Mouse (Mus musculus) mouse embryonic stem cell (cell line): Measurements from ENCODE around the gene Nek11.

Source experiments
- in situ Hi-C, 2 experiments: fragments of 300-500 bp; cut with MboI; formaldehyde crosslinking; loops; 1 replicate in 1 of 2; 3 replicates in 1 of 2; pipeline ENCODE4 v1.14.3; 2019 to 2020; ENCODE audit warnings: low sequenced_read_pairs in 2 of 2, low pct_unique_long_range_greater_than_20kb in 1 of 2, mixed read lengths in 1 of 2; ENCODE audit not compliant: unreplicated experiment in 1 of 2

The Nek11 gene

DNA sequence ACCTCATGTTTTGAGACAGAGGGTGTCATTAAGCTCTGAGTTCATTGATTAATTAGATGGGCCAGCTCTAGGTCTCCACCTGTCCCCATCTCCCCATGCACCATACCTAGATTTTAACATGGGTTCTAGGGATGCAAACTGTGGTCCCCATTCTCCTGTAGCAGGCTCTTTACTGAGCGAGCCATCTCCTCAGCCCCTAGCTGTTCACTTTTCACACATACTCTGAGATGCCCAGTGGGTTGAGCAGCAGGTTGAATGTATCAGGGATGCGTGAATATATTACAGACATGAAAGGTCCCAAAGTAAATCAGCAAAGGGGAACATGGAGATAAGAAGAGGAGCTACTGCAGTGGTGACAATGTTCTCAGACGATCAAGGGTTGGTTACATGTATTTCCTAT is 52.8 kb downstream of the Nek11 start:
- in situ Hi-C loops, result no loop called here

DNA sequence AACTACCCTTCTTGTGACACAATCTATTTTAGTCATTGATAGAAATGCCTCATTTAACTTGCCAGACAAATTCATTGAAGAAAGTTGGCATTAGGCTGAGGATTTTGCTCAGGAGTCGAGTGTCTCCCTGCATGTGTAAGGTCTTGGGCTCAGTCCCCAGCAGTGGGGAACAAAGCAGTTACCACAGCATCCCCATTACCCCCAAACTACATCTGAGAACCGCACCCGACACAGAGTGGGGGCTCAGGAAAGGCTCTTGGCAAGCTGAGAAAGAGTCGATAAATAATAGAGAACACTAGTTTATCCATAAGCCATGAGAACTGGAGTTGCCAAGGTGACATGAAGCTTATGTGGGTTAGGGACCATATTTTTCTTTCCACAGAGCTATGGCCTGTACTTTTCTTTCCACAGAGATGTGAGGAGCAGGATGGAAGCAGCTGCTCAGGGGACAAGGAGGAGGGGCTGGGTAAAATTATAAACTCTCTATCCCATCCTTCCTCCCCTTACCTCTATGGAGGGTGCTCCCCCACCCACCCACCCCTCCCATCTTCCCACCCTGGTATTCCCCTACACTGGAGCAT is 62.8 kb downstream of the Nek11 start:
- in situ Hi-C loops, result no loop called here

DNA sequence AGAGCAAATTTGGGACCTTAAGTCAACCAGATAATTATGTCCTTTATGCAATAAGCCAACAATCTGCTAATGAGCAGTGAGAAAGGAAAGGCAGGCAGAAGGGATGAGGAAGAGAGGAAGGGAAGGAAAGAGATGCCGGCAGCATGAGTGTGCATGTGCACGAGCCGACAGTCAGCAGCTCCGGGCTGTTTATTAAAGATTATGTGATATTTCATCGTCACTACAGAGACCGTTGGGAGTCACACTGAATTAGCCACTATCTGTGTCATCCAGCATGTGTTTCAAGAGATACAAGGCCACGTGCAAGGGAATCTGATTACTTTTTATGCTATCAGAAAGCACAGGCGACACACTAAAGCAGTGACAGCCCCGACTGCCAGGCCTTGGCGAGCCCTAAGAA is 73.5 kb downstream of the Nek11 start:
- in situ Hi-C loops, result no loop called here

DNA sequence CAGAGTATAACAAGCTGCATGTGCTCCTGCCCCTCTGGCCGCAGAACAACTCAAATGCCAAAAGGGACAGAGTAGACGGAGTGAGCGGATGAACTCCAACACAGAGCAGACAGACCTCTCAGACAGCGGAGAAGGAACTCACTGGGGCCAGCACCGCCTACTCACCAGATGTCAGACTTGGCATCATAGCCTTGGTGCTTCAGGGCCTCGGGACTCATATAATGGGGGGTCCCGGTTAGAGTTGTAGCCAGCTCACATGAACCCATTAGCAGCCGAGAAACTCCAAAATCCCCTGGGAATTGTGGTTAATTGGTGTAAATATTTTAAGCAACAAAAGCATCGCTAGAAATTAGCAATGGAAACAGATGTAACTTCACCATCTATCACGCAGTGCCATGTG is 82.1 kb downstream of the Nek11 start:
- in situ Hi-C loops, result no loop called here

DNA sequence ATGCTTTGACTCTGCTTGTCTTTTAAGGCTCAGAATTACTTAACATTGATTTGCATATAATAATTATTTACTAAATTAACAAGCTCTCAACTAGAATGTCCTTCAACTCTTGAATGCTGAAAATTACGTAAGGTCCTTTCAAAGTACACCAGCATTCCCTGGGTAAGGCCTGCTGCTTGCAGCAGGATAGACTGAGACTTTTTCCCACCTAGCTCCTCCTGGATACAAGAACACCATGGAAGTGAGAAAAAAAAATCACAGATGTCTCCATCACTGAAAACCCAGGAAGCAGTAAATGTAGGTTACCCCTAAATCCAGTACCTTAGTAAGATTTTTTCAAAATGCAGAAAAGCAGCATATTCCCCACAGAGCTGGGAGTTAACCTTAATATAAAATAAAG is 82.6 kb downstream of the Nek11 start:
- in situ Hi-C loops, result no loop called here

DNA sequence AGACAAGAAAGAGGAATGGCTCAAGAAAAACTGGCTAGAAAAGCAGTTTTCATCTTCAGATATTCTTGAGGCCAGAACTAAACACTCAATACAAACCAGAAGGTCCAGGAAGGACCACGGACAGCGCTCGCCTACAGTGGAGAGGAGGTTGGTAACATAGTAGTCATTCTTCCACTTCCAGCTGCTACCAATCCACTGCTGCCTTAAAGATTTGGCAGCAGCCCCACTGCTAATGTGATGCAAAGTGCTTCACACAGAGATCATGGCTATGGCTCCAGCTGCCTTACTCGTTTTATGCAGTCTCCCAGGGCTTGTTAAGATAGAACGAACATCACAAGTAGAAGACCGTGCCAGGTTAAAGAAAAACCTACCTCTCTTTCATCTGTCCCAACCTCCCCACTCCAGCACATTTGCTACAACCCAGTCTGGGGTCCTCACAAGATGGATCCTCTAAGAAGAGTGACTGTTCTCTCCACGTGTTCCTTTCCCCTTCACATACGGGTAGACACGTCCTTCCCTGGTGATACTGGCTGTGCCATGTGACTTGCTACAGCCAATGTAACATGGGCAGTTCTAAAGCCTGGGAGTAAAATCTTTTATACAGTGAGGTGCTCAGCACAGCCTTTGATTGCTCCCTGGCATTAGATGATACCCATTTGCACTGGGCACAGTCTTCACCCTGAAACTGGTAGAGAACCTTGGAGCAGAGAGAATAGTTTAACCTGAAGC is 85.6 kb downstream of the Nek11 start:
- in situ Hi-C loops, result no loop called here

DNA sequence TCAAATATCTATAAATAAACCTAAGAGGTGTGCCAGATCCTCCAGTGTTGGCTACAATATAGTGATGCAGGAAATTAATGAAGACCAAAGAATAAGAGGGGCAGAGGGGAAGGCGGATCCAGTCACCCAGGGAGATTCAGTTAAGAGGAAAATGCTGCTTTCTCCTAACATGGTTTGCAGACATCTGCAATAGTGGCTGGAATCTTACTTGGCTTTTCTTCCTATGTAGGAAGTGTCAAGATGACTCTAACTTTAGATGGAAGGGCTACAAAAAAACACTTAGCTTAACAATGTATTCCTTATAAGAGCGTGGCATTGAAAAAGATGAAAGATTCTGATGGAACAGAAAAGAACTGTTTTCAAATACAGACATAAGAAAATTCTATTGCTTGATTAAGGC is 89.3 kb downstream of the Nek11 start:
- in situ Hi-C loops, result no loop called here

DNA sequence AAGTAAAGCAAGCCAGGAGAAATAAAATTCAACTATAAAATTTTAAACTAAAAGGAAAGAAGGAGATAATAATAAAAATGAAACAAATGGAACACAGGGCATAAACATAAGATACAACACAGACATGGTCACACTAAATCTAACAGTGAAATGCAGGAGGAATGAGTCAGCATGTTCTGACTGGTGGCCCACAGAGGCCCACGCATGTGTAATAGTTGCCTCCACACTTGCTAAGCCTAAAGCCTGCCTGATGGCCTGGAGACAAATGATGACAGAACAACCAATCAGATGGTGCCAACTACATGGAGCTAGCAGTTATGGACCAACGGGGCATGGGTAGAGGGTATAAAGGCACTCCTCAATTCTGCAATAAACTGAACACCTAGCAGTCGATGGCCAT is 93.1 kb downstream of the Nek11 start:
- in situ Hi-C loops, result no loop called here

DNA sequence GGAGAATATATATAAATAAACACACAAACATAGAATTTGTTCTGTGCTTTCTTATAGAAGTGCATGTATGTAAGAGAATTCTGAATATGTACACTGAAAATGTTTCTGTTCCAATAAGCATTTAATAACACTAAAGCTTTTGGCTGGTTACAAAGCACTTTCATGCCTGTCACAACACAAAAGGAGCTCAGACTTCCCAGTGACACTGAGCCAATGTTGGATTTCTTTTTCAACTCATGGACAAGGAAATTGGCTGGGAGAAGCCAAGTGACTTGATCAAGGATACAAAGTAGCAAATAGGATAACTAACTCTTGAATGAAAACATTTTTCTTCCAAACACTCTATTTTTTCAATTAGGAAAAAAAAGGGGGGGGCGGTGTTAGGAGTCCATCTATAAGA is 93.9 kb downstream of the Nek11 start:
- in situ Hi-C loops, result no loop called here

DNA sequence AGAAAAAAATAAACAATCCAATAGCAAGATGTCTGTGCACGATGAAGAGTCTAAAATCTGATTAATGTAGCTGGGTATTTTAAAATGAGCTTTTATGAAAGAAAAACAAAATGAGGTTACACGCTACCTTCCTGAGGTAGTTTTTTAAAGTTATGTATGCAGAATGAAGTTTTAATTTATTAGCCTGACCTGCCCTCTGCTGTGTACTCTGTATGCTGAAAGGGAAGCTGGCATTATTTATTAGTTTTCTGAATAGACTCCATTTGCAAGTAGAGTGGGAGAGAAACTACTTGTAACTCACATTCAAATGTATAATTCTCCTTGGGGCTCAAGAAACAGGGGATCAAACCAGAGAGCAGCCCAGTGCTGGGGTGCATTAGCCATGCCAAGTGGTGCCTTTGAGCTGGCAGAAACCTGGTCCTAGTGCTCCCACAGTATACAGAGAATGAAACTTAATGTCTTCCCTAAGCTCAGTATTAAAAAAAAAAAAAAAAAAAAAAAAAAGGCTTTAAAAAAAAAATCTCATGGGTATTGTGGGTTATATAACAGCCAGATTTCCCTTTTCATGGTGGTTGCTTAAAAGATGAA is 94.5 kb downstream of the Nek11 start:
- in situ Hi-C loops, result no loop called here

DNA sequence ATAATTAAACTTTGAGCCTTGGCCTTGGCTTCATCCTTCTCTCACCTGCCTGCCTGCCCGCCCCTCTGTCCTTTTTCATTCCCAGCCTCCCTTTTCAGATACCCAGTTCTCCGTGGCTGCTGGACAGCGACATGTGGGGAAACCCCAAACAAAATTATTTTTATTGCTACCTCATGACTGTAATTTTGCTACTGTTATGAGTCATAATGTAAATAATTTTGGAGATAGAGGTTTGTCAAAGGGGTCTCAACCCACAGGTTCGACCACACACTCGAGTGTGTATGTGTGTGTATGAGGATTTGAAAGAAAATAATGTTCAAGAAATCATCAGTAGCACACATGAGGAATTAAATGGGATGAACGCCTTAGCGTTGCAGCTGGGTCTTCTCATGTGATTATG is 110.7 kb downstream of the Nek11 start:
- in situ Hi-C loops, result no loop called here

DNA sequence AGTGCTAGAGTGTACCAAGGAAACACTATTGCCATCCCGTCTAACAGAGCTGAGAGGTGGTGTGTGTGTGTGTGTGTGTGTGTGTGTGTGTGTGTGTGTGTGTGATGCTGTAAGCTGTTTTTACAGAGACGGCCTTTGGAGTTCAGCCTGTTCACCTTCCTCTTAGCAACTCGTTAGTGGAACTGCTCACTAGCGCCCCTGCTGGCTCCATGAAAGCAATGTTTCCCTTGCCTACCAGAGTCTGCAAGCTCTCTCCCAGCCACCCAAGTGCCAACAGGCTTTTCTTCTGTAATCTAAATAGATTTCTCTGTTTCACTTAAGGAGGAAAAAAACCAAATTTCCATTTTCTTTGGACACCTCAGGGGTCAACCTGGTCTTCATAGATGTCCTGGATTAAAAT is 112.6 kb downstream of the Nek11 start:
- in situ Hi-C loops, result no loop called here

DNA sequence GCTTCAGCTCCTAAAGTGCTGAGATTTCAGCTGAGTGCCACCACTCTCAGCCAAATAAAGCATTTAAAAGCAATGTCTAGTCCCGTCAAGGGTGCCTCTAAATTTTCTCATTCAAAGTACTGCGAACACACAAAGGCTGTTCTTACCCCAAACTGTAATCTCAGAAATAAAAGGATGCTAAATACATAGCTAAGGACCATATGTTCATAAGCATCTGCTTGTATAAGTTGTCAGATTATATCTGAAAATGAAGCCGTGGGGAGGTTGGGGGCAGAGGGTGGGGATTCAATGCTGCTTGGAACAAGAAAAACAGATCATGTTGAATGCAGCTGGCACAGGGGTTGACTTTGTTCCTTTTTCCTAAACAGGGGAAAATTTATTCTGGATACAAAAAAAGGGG is 120.4 kb downstream of the Nek11 start:
- in situ Hi-C loops, result no loop called here

DNA sequence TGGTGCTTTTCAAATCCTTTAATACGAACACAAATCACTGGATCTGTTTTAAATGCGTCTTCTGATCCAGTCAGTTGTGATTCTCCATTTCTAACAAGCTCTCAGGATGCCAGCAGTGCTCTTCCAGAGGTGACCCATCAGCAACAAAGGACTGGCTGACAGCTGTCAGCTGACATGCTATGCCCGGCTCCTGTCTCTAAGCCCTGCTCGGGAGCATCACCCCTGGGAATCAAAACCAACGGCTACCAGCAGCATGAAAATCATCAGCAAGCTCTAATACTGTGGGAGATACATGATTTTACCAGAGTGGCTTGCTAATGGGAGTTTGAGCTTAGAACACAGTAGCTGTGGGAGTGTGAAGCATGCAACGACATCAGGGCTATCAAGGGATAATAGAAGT is 121.0 kb downstream of the Nek11 start:
- in situ Hi-C loops, result no loop called here

DNA sequence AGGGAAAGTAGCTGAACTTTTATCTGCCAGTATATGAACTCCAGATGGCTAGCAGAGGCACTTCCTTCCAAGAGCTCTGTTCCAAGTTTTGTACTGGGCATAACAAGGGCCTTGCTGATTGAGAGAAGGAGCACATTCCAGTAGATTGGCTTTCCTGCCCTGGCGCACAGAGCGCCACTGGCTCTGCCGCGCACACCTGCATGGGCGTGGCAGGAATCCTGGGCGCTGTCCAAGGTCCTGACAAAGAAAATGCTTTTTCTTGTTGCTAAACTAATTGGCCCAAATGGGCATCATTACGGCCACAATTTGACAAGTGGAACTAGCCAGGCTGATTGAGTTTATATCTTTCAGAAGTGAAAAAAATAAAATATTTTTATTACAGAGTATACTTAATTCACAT is 123.1 kb downstream of the Nek11 start:
- in situ Hi-C loops, result no loop called here

DNA sequence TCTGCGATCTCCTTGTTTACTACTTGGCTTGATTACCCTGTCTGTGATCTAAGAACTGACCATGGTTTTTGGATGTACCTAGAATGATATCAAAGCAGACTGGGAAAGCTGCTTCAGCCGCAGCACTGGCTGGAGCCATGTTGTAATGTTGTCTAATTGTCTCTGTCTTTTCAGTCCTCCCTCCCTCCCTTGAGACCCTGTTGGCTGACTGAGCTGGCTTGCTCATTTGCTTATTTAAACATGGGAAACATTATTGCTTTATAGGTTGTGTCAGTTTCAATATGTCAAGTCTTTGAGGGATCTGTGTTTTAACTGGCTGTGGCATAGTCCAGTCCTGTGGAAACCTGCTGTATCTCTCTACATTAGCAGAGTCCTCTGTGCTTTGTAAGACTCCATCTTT is 132.2 kb downstream of the Nek11 start:
- in situ Hi-C loops, result no loop called here

DNA sequence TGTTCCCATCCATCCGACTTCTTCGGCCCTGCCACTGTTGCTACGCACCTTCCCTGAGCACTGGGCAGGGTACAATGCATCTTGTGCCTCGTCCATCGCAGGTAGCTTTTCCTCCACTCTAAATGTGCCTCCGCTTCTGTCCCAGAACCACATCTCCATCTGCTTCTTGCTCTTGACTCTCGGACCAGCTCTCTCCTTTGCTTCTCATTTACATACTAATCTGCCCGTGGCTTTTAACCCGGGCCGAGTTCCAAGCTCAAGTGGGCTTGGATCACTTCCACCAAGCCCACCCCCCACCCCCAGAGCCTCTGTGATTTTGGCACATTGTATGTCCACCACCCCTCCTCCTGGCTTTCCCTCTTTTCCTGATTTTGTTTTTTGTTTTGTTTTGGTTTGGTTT is 137.7 kb downstream of the Nek11 start:
- in situ Hi-C loops, result no loop called here

DNA sequence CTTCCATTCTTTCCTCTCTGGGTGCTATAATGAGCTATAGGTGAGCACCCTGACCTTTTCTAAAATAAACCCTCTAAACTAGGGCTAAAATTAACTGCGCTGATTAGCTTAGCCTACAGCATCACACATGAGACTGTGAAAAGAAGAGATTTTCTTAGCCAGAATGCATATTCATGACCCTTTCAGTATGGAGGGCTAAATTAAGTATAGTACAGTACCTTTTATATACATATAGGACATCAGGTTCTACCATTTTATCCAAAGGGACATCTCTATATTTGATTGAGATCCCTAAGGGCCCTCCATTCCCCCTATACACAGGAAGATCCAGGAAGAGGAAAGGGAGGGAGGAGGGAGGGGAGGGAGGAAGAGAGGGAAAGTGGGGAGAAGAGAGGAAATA is 141.2 kb downstream of the Nek11 start:
- in situ Hi-C loops, result no loop called here

DNA sequence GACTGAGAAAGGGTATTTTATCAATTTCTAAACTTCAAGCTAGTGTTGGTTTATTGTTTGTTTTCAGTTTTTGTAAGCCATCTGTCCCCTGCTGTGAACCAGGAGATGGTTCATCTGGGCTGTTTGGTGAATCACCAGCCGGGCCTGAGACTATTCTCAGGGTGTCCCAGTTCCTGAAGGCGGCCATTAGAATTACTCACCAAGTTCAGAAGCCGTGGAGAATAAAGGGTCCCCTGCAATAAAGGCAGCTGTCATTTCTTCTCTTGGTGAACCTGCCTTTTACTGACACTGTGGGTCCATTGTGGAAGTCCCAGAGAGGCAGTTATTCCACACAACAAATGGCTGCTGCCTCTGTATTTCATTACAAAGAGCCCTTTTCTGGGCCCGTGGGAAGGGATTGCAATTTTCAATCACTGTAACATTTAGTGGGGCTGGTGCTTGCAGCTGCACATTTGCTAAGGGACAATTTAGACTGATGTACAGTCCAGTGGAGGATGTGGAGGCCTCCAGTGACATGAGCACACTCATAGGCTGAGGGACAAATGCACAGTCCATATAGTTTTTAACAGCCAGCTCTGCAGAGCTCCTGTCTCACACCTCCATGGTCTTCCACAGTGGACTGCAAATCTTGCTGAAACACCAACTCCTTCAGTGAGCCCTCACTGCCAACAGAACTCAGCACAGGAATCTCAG is 142.8 kb downstream of the Nek11 start:
- in situ Hi-C loops, result no loop called here

DNA sequence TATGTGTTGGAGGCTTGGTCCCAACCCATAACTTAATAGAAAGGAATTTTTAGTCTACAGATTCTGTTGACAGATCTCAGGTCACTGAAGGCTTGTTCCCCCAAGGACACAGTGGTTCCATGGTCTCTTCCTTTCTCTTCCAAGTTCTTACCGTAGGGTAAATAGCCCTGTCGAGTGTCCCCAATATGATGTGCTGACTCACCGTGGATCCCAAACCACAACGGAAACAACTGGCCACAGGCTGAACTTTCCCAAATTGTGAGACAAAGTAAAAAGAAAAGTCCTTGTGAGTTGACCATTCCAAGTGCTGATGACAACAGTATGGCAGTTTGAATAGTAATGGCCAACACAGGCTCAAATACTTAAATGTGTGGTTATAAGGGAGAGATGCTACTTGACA is 144.1 kb downstream of the Nek11 start:
- in situ Hi-C loops, result no loop called here
